Mouse (Mus musculus): Measurements from ENCODE around the gene Slc35e3. TPM values are rescaled to one million over a fixed set of nuclear protein-coding genes. Genes with fewer than 3 reads are reported as not detected.
A peak's percentile ranks its signal among the peaks of the same experiment; 100 is the strongest.

The Slc35e3 gene
- polyA plus RNA-seq (2015; fragmentation: Nextera tagmentation; extraction: Ambion mirVana), result 8.5 and 10.1 TPM in 2 replicates

DNA sequence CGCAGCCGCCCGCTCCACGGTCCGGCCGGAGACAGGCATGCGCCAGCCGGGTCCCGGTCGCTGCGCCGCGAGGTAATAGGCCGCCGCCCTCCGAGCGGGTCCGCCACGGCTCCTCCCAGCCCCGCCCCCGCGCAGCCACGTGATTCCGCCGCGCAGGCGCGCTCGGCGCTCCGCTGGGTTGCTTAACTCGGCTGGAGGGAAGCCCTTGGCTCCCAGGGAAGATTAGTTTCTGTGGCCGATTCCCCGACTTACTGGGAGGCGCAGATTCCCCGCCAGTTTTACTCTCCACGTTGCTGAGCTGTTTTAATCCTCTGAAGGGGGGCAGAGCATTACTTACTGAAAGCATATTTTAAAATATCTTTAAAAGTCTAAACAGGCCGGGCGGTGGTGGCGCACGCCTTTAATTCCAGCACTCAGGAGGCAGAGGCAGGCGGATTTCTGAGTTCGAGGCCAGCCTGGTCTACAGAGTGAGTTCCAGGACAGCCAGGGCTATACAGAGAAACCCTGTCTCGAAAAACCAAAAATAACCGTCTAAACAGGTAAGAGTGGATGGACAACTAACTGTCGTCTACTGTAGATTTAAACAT lies at the start of gene Slc35e3:
Gene Slc35e3, minus strand, starts transcription at position 69 of the 587 bp plus-strand sequence.
- ATAC-seq, result peak; percentile 97
- 16% methylated on average over 39 of the region's 46 CpGs for WGBS

DNA sequence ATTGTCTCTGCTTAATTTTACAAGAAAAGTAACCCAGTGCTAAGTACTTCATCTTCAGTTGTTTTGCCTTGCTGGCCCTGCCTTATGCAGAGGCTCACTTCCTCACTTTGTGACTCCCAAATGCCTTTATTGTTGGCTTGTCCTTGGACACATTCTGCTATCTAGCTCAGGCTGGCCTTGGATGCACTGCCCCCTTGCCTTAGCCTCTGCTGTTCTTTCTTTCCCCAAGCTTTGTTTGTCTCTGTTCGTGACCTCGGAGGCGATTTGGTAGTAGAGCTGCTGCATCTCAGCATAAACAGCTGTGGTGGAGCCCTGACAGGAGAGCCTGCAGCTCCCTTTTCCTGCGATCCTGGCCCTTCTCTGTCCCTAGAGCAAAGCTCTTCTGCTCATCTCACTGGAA lies 49.0 kb upstream of the Slc35e3 start:
- Histone ChIP-seq H3K4me1 (ENCODE audit: control insufficient read depth, insufficient read depth, low read length) (peaks cover 23% of the 10 kb centered on the region), H3K27ac (ENCODE audit: low read length) (no peak overlapping the region), H3K4me2 (ENCODE audit: low read depth, low read length) (no peak overlapping the region), H3K9ac (ENCODE audit: low read depth, low read length) (no peak overlapping the region), H3K9me3 (ENCODE audit: control insufficient read depth, low read length) (no peaks in the 10 kb centered on the region), H3K4me3 (ENCODE audit: low read length) (no peak overlapping the region), H3K36me3 (ENCODE audit: control insufficient read depth, insufficient read depth, low read length) (no peaks in the 10 kb centered on the region), H3K27me3 (replicated peaks; ENCODE audit: control insufficient read depth, insufficient read depth, low read length) (no peaks in the 10 kb centered on the region)
- ATAC-seq, result no peak
- 60% methylated on average over 4 of the region's 4 CpGs for WGBS

More for the DNA sequence above, at the start of gene Slc35e3:
- Histone ChIP-seq H3K4me1 (ENCODE audit: control insufficient read depth, insufficient read depth, low read length) (peaks cover 8% of the 10 kb centered on the region; the same call in 1 of the 2 replicates), H3K9ac (ENCODE audit: low read depth, low read length) (peak within 1 kb of the TSS; percentile 71), H3K27ac (ENCODE audit: low read length) (peak within 1 kb of the TSS; percentile 73), H3K9me3 (ENCODE audit: control insufficient read depth, low read length) (no peaks in the 10 kb centered on the region), H3K4me2 (ENCODE audit: low read depth, low read length) (peak within 1 kb of the TSS; percentile 81), H3K4me3 (ENCODE audit: low read length) (peak within 1 kb of the TSS; percentile 62), H3K36me3 (ENCODE audit: control insufficient read depth, insufficient read depth, low read length) (peaks cover 15% of the 10 kb centered on the region), H3K27me3 (replicated peaks; ENCODE audit: control insufficient read depth, insufficient read depth, low read length) (no peaks in the 10 kb centered on the region)

DNA sequence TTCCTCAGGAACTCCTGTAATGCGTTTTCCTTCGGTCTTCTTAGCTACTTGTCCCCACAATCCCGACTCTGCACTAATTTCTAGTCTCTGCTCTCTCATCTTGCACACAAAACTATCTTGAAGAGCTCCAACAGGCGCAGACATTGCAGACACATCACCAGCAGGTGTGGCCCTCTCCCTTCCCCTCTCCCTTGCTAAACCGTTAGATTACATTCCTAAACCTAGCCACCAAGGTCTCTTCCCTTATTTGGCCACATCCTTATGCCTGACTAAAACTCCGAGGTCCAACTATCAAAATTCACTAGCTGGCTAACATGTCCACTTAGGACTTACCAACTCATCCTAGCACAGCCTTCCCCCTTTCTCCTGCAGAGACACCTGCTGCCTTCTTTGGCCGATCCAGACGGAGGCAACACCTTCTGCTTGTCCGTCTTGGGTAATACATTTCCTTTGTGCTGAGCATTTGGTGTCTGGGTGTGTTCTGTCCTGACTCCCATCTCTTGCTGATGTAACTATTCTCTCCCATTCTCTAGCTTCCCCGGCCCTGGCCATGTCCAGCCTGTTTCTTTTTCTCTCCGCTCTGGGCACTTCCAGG lies 47.4 kb upstream of the Slc35e3 start:
- Histone ChIP-seq H3K4me3 (ENCODE audit: low read length) (peak overlapping the region; percentile 95; the same call in 1 of the 2 replicates), H3K9ac (ENCODE audit: low read depth, low read length) (peak overlapping the region; percentile 31; the same call in 1 of the 2 replicates), H3K4me1 (ENCODE audit: control insufficient read depth, insufficient read depth, low read length) (peaks cover 17% of the 10 kb centered on the region), H3K4me2 (ENCODE audit: low read depth, low read length) (peak overlapping the region; percentile 52), H3K36me3 (ENCODE audit: control insufficient read depth, insufficient read depth, low read length) (no peaks in the 10 kb centered on the region), H3K27ac (ENCODE audit: low read length) (peak overlapping the region; percentile 76), H3K27me3 (replicated peaks; ENCODE audit: control insufficient read depth, insufficient read depth, low read length) (no peaks in the 10 kb centered on the region), H3K9me3 (ENCODE audit: control insufficient read depth, low read length) (no peaks in the 10 kb centered on the region)
- no peak for ATAC-seq
- 64% methylated on average over 11 of the region's 11 CpGs for WGBS

DNA sequence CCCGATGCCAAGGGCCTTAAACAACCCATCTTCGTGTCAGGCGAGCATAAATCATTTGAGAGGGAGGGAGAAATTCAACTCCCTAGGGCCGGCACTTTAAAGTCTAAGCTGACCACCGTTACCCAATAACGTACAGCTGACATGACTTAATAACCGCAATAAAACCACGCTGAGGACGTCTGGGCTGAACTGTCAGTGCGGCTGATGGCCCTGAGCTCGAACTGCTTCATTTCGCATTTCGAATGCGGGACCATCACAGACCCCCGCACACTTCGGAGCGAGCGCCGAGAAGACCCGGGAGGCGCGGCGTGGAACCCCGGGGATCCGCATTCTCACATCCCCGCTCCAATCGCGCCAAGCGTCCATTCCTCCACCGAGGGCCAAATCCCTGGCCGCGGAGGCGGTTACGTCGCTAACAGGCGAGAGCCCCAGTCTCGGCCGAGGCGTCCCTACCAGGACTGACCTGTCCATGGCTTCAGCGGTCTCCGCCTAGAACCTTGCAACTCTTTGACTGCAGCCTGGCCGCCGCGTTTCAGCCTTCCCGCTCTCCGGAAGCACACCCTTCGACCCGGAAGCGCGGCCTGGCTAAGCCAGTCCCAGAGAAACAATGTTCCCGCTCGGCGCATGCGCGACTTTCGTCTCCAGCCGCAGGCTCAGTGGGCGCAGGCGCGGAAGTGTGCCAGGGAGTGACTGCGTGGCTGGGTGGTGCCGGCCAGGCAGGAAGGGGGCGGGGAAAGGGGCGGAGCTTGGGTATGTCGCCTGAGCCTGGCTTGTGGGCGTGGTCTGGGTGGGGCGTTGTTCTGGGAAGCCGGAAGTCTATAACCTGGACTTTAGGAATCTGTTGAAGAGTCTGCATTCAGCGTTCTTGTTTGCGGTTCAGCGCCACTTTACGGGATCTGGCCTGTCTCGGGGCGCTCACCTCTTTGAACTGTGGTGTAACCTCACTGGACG lies 46.3 kb upstream of the Slc35e3 start, which contains the start of gene Nup107:
Gene Nup107, minus strand, starts transcription at position 565 of the 951 bp plus-strand sequence.
- Histone ChIP-seq H3K4me2 (ENCODE audit: low read depth, low read length) (peak within 1 kb of the TSS; percentile 63), H3K4me1 (ENCODE audit: control insufficient read depth, insufficient read depth, low read length) (peaks cover 17% of the 10 kb centered on the region), H3K27ac (ENCODE audit: low read length) (peak within 1 kb of the TSS; percentile 83), H3K36me3 (ENCODE audit: control insufficient read depth, insufficient read depth, low read length) (no peaks in the 10 kb centered on the region; the same call in 1 of the 2 replicates), H3K9me3 (ENCODE audit: control insufficient read depth, low read length) (no peaks in the 10 kb centered on the region), H3K27me3 (replicated peaks; ENCODE audit: control insufficient read depth, insufficient read depth, low read length) (no peaks in the 10 kb centered on the region), H3K9ac (ENCODE audit: low read depth, low read length) (peak within 1 kb of the TSS; percentile 90), H3K4me3 (ENCODE audit: low read length) (peak within 1 kb of the TSS; percentile 95)
- ATAC-seq, result peak; percentile 97
- under 1% methylated on average over 75 of the region's 75 CpGs for WGBS

GRCm38 (mm10) chr10:117791171-117791470 lies 45.0 kb upstream of the Slc35e3 start:
- H3K9me3 ChIP-seq (ENCODE audit: control insufficient read depth, low read length), result no peaks in the 10 kb centered on the region
- peak overlapping the region; percentile 63 for H3K4me2 ChIP-seq (ENCODE audit: low read depth, low read length)
- peaks cover 17% of the 10 kb centered on the region for H3K4me1 ChIP-seq (ENCODE audit: control insufficient read depth, insufficient read depth, low read length)
- no peak for ATAC-seq
- H3K36me3 ChIP-seq (ENCODE audit: control insufficient read depth, insufficient read depth, low read length), result peaks cover 4% of the 10 kb centered on the region; the same call in 1 of the 2 replicates
- peak overlapping the region; percentile 95; the same call in 1 of the 2 replicates for H3K4me3 ChIP-seq (ENCODE audit: low read length)
- H3K9ac ChIP-seq (ENCODE audit: low read depth, low read length), result 0 out of 2 replicates have a peak overlapping the region, but pooled peaks have one; percentile 12
- H3K27me3 ChIP-seq (replicated peaks; ENCODE audit: control insufficient read depth, insufficient read depth, low read length), result no peaks in the 10 kb centered on the region
- WGBS, result 87% methylated on average over 2 of the region's 2 CpGs
- no peak overlapping the region for H3K27ac ChIP-seq (ENCODE audit: low read length)

DNA sequence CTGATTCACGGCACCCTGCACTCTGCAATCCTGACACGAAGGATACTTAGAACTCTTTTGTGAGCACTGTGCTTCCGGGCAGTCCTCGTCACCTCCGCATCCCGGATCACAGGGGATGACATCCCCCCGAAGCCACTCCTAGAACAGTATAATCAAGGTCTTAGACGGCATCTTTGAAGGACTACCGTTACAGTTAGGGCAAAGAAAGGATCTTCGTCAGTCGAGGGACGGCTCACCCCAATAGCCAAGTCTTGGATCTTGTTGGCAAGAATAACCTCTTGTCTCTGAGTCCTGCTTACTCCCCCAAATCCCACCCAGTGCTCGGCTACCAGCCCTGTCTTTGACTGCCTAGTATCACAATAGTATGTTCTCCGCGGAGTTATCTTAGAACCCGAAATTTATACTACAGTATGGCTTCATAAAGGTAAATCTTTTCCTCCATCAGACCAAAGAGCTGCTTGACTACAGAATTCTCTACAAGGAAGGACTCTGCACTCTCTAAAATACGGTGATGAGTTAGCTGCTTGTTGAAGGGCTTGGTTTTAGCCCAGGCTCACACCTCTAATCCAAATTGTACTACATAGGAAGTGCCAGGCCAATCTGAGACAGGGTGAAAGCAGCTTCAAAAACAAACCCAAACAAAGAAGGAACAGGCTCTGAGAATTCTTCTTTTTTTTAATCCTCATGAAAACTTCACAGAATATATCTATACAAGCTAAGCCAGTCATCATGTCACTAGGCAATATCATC lies 44.4 kb upstream of the Slc35e3 start:
- H3K36me3 ChIP-seq (ENCODE audit: control insufficient read depth, insufficient read depth, low read length), result peaks cover 4% of the 10 kb centered on the region; the same call in 1 of the 2 replicates
- 0 out of 2 replicates have a peak overlapping the region, but pooled peaks have one; percentile 12 for H3K9ac ChIP-seq (ENCODE audit: low read depth, low read length)
- no peak for ATAC-seq
- H3K27me3 ChIP-seq (replicated peaks; ENCODE audit: control insufficient read depth, insufficient read depth, low read length), result no peaks in the 10 kb centered on the region
- 93% methylated on average over 17 of the region's 17 CpGs for WGBS
- no peaks in the 10 kb centered on the region for H3K9me3 ChIP-seq (ENCODE audit: control insufficient read depth, low read length)
- H3K4me1 ChIP-seq (ENCODE audit: control insufficient read depth, insufficient read depth, low read length), result peaks cover 17% of the 10 kb centered on the region
- H3K27ac ChIP-seq (ENCODE audit: low read length), result no peak overlapping the region
- no peak overlapping the region for H3K4me2 ChIP-seq (ENCODE audit: low read depth, low read length)
- H3K4me3 ChIP-seq (ENCODE audit: low read length), result no peak overlapping the region

DNA sequence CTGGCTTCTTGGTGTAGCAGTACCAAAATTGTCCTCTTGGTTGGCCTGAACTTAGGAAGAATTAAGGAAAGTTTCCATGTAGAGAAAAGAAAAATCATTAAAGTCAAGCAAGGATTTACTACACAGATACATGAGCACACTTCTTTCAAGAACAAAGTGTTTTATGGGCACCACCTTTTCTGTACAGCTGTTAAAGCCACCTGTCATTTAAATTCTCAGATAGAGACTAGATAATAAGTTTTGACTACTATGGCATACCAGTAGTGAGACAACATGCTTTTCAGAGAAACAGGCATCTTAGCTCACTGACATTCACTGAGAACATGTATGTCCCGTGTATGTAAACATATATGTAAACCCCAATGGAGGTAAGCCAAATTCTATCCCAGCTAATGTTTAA lies 43.8 kb upstream of the Slc35e3 start:
- Histone ChIP-seq H3K4me3 (ENCODE audit: low read length) (no peak overlapping the region), H3K36me3 (ENCODE audit: control insufficient read depth, insufficient read depth, low read length) (peaks cover 4% of the 10 kb centered on the region; the same call in 1 of the 2 replicates), H3K27me3 (replicated peaks; ENCODE audit: control insufficient read depth, insufficient read depth, low read length) (no peaks in the 10 kb centered on the region), H3K9ac (ENCODE audit: low read depth, low read length) (no peak overlapping the region), H3K27ac (ENCODE audit: low read length) (no peak overlapping the region), H3K9me3 (ENCODE audit: control insufficient read depth, low read length) (no peaks in the 10 kb centered on the region), H3K4me1 (ENCODE audit: control insufficient read depth, insufficient read depth, low read length) (peaks cover 17% of the 10 kb centered on the region), H3K4me2 (ENCODE audit: low read depth, low read length) (no peak overlapping the region)
- no peak for ATAC-seq
- WGBS, result 81% methylated on average over 1 of the region's 1 CpGs

GRCm38 (mm10) chr10:117784646-117785045 lies 38.5 kb upstream of the Slc35e3 start:
- H3K27me3 ChIP-seq (replicated peaks; ENCODE audit: control insufficient read depth, insufficient read depth, low read length), result no peaks in the 10 kb centered on the region
- ATAC-seq, result no peak
- H3K4me2 ChIP-seq (ENCODE audit: low read depth, low read length), result no peak overlapping the region
- H3K9ac ChIP-seq (ENCODE audit: low read depth, low read length), result no peak overlapping the region
- H3K27ac ChIP-seq (ENCODE audit: low read length), result no peak overlapping the region
- H3K36me3 ChIP-seq (ENCODE audit: control insufficient read depth, insufficient read depth, low read length), result peaks cover 9% of the 10 kb centered on the region
- 94% methylated on average over 7 of the region's 7 CpGs for WGBS
- no peak overlapping the region for H3K4me3 ChIP-seq (ENCODE audit: low read length)
- H3K9me3 ChIP-seq (ENCODE audit: control insufficient read depth, low read length), result no peaks in the 10 kb centered on the region
- H3K4me1 ChIP-seq (ENCODE audit: control insufficient read depth, insufficient read depth, low read length), result no peaks in the 10 kb centered on the region

Measured in intestine, embryonic 16.5 days (tissue).